Mouse (Mus musculus) myocyte (in vitro differentiated cells): ENCODE measurements around the gene Hoga1.

Experiments
- POLR2A ChIP-seq: IDR thresholded peaks from one replicate; pipeline ENCODE4 v1.6.1; 2011; ENCODE audit warnings: low read depth, mild to moderate bottlenecking, control low read depth, moderate library complexity; ENCODE audit not compliant: insufficient read length
- USF1 ChIP-seq: IDR thresholded peaks from one replicate; pipeline ENCODE4 v1.6.1; 2011; ENCODE audit warnings: low read depth, mild to moderate bottlenecking, control low read depth, moderate library complexity

GRCm38 (mm10) chr19:42089103-42089747, 43.8 kb downstream of the Hoga1 start:
- TF ChIP-seq POLR2A (no peak), USF1 (peak; percentile 93)
